In the genomic region with DNA sequence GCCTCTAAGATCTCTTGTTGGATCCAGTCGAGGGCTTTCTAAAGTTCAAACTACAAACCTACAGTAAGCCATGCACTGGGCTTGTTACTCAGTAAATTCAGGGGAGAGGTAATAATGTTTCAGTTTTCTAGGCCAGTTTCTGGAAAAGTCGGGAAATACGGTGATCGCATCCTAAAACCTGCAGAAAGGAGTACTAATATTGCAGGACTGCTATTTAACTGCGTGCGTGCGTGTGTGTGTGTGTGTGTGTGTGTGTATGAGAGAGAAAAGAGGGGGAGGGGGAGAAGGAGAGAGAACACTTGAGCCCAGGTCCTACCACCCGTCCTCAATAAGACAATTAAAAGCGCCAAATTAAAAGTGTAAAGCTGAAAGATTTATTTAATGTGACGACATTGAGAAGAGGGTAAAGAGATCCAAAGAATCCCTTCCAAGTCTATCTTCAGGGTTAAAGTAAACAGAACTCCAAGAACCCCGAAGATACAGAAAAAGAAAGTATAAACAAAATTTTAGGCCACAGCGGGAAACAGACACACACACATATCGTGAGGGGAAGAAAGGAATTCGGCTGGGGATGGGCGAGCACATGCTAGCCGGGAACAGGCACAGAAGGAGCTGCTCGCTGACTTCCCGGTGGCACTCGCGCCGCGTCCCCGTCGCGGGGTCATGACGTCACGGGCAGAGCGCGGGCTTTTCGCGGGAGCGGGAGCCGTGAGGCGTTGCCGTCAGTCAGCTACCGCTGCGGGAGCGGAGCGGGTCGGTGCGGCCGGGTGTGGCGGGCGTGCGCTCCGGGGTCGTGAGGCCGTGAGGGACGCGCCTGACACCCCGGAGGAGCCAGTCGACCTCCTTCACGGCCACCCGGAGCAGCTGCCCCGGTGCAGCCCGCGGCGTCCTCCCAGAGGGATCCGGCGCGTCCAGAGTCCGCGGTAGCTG, we compare ENCODE assay signal across 8 mouse cellular contexts. TPM values are rescaled to one million over a fixed set of nuclear protein-coding genes. Genes with fewer than 3 reads are reported as not detected.
A peak's percentile ranks its signal among the peaks of the same experiment; 100 is the strongest.
DNase-seq lines count a peak whose midpoint lies in the region; ATAC-seq lines count a peak whose summit lies in the region.

A gene (plus strand): TSS at position 694 of the 930 bp plus-strand sequence.

- peak within 1 kb of the TSS; percentile 76 for H3K4me3 ChIP-seq in forebrain, embryonic 10.5 days
- H3K4me3 ChIP-seq in heart, embryonic 16.5 days (ENCODE audit: low read length), result peak within 1 kb of the TSS; percentile 90
- peak within 1 kb of the TSS; percentile 87 for H3K4me3 ChIP-seq in liver, embryonic 15.5 days (replicated peaks)
- peak within 1 kb of the TSS; percentile 80 for H3K4me3 ChIP-seq in neural tube, embryonic 12.5 days

- H3K4me1 ChIP-seq in forebrain, embryonic 10.5 days, result peaks cover 19% of the 10 kb centered on the region
- H3K4me1 ChIP-seq in heart, embryonic 16.5 days (ENCODE audit: control insufficient read depth, insufficient read depth, low read length), result peaks cover 11% of the 10 kb centered on the region
- H3K4me1 ChIP-seq in liver, embryonic 15.5 days (replicated peaks), result peaks cover 24% of the 10 kb centered on the region
- peaks cover 3% of the 10 kb centered on the region; the same call in 1 of the 2 replicates for H3K4me1 ChIP-seq in neural tube, embryonic 12.5 days

- peaks cover 18% of the 10 kb centered on the region for H3K36me3 ChIP-seq in forebrain, embryonic 10.5 days (replicated peaks)
- peaks cover 2% of the 10 kb centered on the region; the same call in 1 of the 2 replicates for H3K36me3 ChIP-seq in heart, embryonic 16.5 days (ENCODE audit: control insufficient read depth, insufficient read depth)
- H3K36me3 ChIP-seq in liver, embryonic 15.5 days (replicated peaks), result peaks cover 13% of the 10 kb centered on the region
- no peaks in the 10 kb centered on the region for H3K36me3 ChIP-seq in neural tube, embryonic 12.5 days

- peak within 1 kb of the TSS; percentile 94 for H3K9ac ChIP-seq in heart, embryonic 16.5 days (ENCODE audit: low read length)
- H3K9ac ChIP-seq in liver, embryonic 15.5 days, result peak within 1 kb of the TSS; percentile 90
- peak within 1 kb of the TSS; percentile 84 for H3K9ac ChIP-seq in neural tube, embryonic 12.5 days

- peak; percentile 82 for DNase-seq in c-Kit-negative CD71-positive TER-119-positive erythroid progenitor cells, embryonic 14.5 days (ENCODE audit: low read depth, low spot score)
- peak; percentile 92 for DNase-seq in forebrain, embryonic 10.5 days (ENCODE audit: extremely low spot score, low spot score)
- DNase-seq in kidney, postnatal 36 days, result peak; percentile 88 to 96
- DNase-seq in telencephalon, adult 2 months (ENCODE audit: low read depth, low spot score), result peak; percentile 60

- H3K9me3 ChIP-seq in forebrain, embryonic 10.5 days, result no peaks in the 10 kb centered on the region
- no peaks in the 10 kb centered on the region for H3K9me3 ChIP-seq in heart, embryonic 16.5 days (replicated peaks; ENCODE audit: control insufficient read depth, low read length)
- no peaks in the 10 kb centered on the region for H3K9me3 ChIP-seq in liver, embryonic 15.5 days (replicated peaks)
- H3K9me3 ChIP-seq in neural tube, embryonic 12.5 days, result no peaks in the 10 kb centered on the region

- peak; percentile 92 for ATAC-seq in CD4-positive, CD25-positive, alpha-beta regulatory T cell, adult 4 months
- ATAC-seq in heart, embryonic 16.5 days (replicated peaks; ENCODE audit: extremely low read depth, insufficient read depth, low FRiP score), result peak; percentile 92
- ATAC-seq in liver, embryonic 15.5 days (ENCODE audit: insufficient read depth), result peak; percentile 96
- peak; percentile 96 for ATAC-seq in neural tube, embryonic 12.5 days (ENCODE audit: low FRiP score, low read depth)

- H3K4me2 ChIP-seq in heart, embryonic 16.5 days (ENCODE audit: low read depth, low read length), result peak within 1 kb of the TSS; percentile 90
- H3K4me2 ChIP-seq in liver, embryonic 15.5 days, result peak within 1 kb of the TSS; percentile 74
- H3K4me2 ChIP-seq in neural tube, embryonic 12.5 days (replicated peaks), result peak within 1 kb of the TSS; percentile 54

- WGBS in forebrain, embryonic 10.5 days, result 6% methylated on average over 63 of the region's 63 CpGs
- WGBS in heart, embryonic 16.5 days, result 7% methylated on average over 53 of the region's 63 CpGs
- WGBS in liver, embryonic 15.5 days (ENCODE audit: insufficient replicate concordance), result 3% methylated on average over 63 of the region's 63 CpGs
- WGBS in neural tube, embryonic 12.5 days, result 6% methylated on average over 63 of the region's 63 CpGs

- peak within 1 kb of the TSS; percentile 96 for H3K27ac ChIP-seq in forebrain, embryonic 10.5 days
- peak within 1 kb of the TSS; percentile 78 for H3K27ac ChIP-seq in heart, embryonic 16.5 days (ENCODE audit: low read length)
- H3K27ac ChIP-seq in liver, embryonic 15.5 days (replicated peaks), result peak within 1 kb of the TSS; percentile 88
- H3K27ac ChIP-seq in neural tube, embryonic 12.5 days, result no peak within 1 kb of the TSS

- H3K27me3 ChIP-seq in forebrain, embryonic 10.5 days (ENCODE audit: poor library complexity, severe bottlenecking), result no peaks in the 10 kb centered on the region
- H3K27me3 ChIP-seq in heart, embryonic 16.5 days (ENCODE audit: control insufficient read depth, insufficient read depth, low read length), result no peaks in the 10 kb centered on the region
- no peaks in the 10 kb centered on the region; the same call in 1 of the 2 replicates for H3K27me3 ChIP-seq in liver, embryonic 15.5 days
- no peaks in the 10 kb centered on the region for H3K27me3 ChIP-seq in neural tube, embryonic 12.5 days (replicated peaks)

RNA-seq across cellular contexts. Expression of the gene that starts here (rescaled TPM):
- 1 to 10 TPM; 8.6 to 9.8 TPM for polyA plus RNA-seq in CD4-positive, CD25-positive, alpha-beta regulatory T cell, adult 4 months (2017; shearing (Covaris generic))
- polyA plus RNA-seq in forebrain, embryonic 10.5 days (2016; fragmentation: Nextera tagmentation; extraction: Ambion mirVana), result 43.3 and 44.0 TPM in 2 replicates
- polyA plus RNA-seq in heart, embryonic 16.5 days (2015; fragmentation: Nextera tagmentation; extraction: Ambion mirVana), result 13.8 and 15.1 TPM in 2 replicates
- 18.9 and 20.3 TPM in 2 replicates for polyA plus RNA-seq in liver, embryonic 15.5 days (2015; fragmentation: Nextera tagmentation; extraction: Ambion mirVana)
- polyA plus RNA-seq in neural tube, embryonic 12.5 days (2016; fragmentation: Nextera tagmentation; extraction: Ambion mirVana), result 16.0 and 19.2 TPM in 2 replicates
